20 mouse cellular contexts compared by ENCODE assay signal in genomic region chr13:110008539-110008938, GRCm38 (mm10).
DNase-seq lines count a peak whose midpoint lies in the region; ATAC-seq and TF ChIP-seq lines count a peak whose summit lies in the region.
"Had no signal": no experiment of that assay in that cellular context is flagged by ENCODE, and none has a peak within 500 bp of the region (broad histone marks: within the 10 kb centered on the region; RNA-seq: fewer than 3 reads in every experiment).

No protein-coding gene starts in this region.

- H3K27me3 ChIP-seq in neural tube, embryonic 13.5 days, result no peaks in the 10 kb centered on the region
- no peaks in the 10 kb centered on the region for H3K27me3 ChIP-seq in forebrain, postnatal 0 days (ENCODE audit: insufficient read depth, low read length)
- no peaks in the 10 kb centered on the region for H3K27me3 ChIP-seq in hindbrain, embryonic 16.5 days (replicated peaks; ENCODE audit: control insufficient read depth, insufficient read depth, low read length)
- H3K27me3 ChIP-seq in kidney, embryonic 15.5 days, result 0 out of 2 replicates have a peak, but pooled peaks cover 4% of the 10 kb centered on the region
- H3K27me3 ChIP-seq: midbrain, embryonic 12.5 days had no signal

- H3K4me1 ChIP-seq in neural tube, embryonic 13.5 days (replicated peaks), result peaks cover 12% of the 10 kb centered on the region
- H3K4me1 ChIP-seq in forebrain, postnatal 0 days (ENCODE audit: insufficient read depth), result no peaks in the 10 kb centered on the region; the same call in 1 of the 2 replicates
- peaks cover 10% of the 10 kb centered on the region; the same call in 1 of the 2 replicates for H3K4me1 ChIP-seq in hindbrain, embryonic 16.5 days (ENCODE audit: control insufficient read depth, insufficient read depth, low read depth, low read length)
- H3K4me1 ChIP-seq in olfactory bulb, adult 2 months (ENCODE audit: control insufficient read depth, insufficient read depth, low read length), result peaks cover 9% of the 10 kb centered on the region
- H3K4me1 ChIP-seq in kidney, embryonic 15.5 days, result 0 out of 2 replicates have a peak, but pooled peaks cover 5% of the 10 kb centered on the region
- H3K4me1 ChIP-seq: embryonic facial prominence, embryonic 12.5 days had no signal

- H3K4me3 ChIP-seq in neural tube, embryonic 13.5 days, result no peak overlapping the region
- no peak overlapping the region for H3K4me3 ChIP-seq in forebrain, postnatal 0 days (ENCODE audit: low read depth, low read length)
- no peak overlapping the region for H3K4me3 ChIP-seq in hindbrain, embryonic 16.5 days (ENCODE audit: low read length)
- H3K4me3 ChIP-seq in olfactory bulb, adult 2 months (ENCODE audit: insufficient read depth, low read depth, low read length), result no peak overlapping the region
- H3K4me3 ChIP-seq in kidney, embryonic 15.5 days (replicated peaks), result no peak overlapping the region
- H3K4me3 ChIP-seq: embryonic facial prominence, embryonic 12.5 days; midbrain, embryonic 12.5 days had no signal

- H3K27ac ChIP-seq in neural tube, embryonic 13.5 days (replicated peaks), result peak overlapping the region; percentile 35; the same call in 1 of the 2 replicates
- H3K27ac ChIP-seq in forebrain, postnatal 0 days (ENCODE audit: low read depth, low read length), result peak overlapping the region; percentile 58; the same call in 1 of the 2 replicates
- H3K27ac ChIP-seq in hindbrain, embryonic 16.5 days (ENCODE audit: low read depth, low read length), result peak overlapping the region; percentile 45
- H3K27ac ChIP-seq in olfactory bulb, adult 2 months (ENCODE audit: insufficient read depth, low read depth, low read length), result 0 out of 2 replicates have a peak overlapping the region, but pooled peaks have one; percentile 15
- no peak overlapping the region for H3K27ac ChIP-seq in kidney, embryonic 15.5 days
- H3K27ac ChIP-seq: embryonic facial prominence, embryonic 12.5 days; midbrain, embryonic 12.5 days had no signal

- no peak for TF ChIP-seq POLR2A in olfactory bulb, adult 2 months (IDR thresholded peaks at IDR 0.05; ENCODE audit: insufficient read depth, low read depth, low read length)

- no peaks in the 10 kb centered on the region for H3K36me3 ChIP-seq in neural tube, embryonic 13.5 days
- no peaks in the 10 kb centered on the region for H3K36me3 ChIP-seq in forebrain, postnatal 0 days (ENCODE audit: insufficient read depth)
- H3K36me3 ChIP-seq in hindbrain, embryonic 16.5 days (ENCODE audit: control insufficient read depth, insufficient read depth, low read length), result no peaks in the 10 kb centered on the region
- no peaks in the 10 kb centered on the region for H3K36me3 ChIP-seq in kidney, embryonic 15.5 days
- H3K36me3 ChIP-seq: embryonic facial prominence, embryonic 12.5 days; midbrain, embryonic 12.5 days had no signal

- H3K9ac ChIP-seq in neural tube, embryonic 13.5 days, result no peak overlapping the region
- H3K9ac ChIP-seq in forebrain, postnatal 0 days, result no peak overlapping the region
- H3K9ac ChIP-seq in hindbrain, embryonic 16.5 days (ENCODE audit: low read depth, low read length), result no peak overlapping the region
- H3K9ac ChIP-seq in kidney, embryonic 15.5 days, result no peak overlapping the region
- H3K9ac ChIP-seq: embryonic facial prominence, embryonic 12.5 days; midbrain, embryonic 12.5 days had no signal

- no peak for TF ChIP-seq CTCF in forebrain, postnatal 0 days (IDR thresholded peaks at IDR 0.05; ENCODE audit: low read depth)
- TF ChIP-seq CTCF in olfactory bulb, adult 2 months (IDR thresholded peaks at IDR 0.05; ENCODE audit: insufficient read depth, low read depth, low read length), result no peak

- H3K9me3 ChIP-seq in neural tube, embryonic 13.5 days, result no peaks in the 10 kb centered on the region
- no peaks in the 10 kb centered on the region for H3K9me3 ChIP-seq in forebrain, postnatal 0 days (ENCODE audit: low read length)
- H3K9me3 ChIP-seq in hindbrain, embryonic 16.5 days (ENCODE audit: control insufficient read depth, low read length), result no peaks in the 10 kb centered on the region
- H3K9me3 ChIP-seq in kidney, embryonic 15.5 days (replicated peaks), result no peaks in the 10 kb centered on the region
- H3K9me3 ChIP-seq: embryonic facial prominence, embryonic 12.5 days; midbrain, embryonic 12.5 days had no signal

- no peak for DNase-seq in neural tube, embryonic 10.5 days (ENCODE audit: extremely low spot score, low spot score)
- DNase-seq in forebrain, postnatal 0 days, result peak; percentile 74
- DNase-seq in adrenal gland, postnatal 36 days, result no peak
- DNase-seq: adrenal gland, postnatal 25 days; cerebellum, postnatal 14 days; gastrocnemius, postnatal 10 days; heart, postnatal 10 days; kidney, postnatal 14 days; layer of hippocampus, adult 9-11 months; liver; lung, adult 18-20 months; lung, postnatal 36 days; thymus, adult 2 months had no signal

- peak; percentile 55; the same call in 1 of the 2 replicates for ATAC-seq in neural tube, embryonic 13.5 days (ENCODE audit: low read depth)
- peak; percentile 91 for ATAC-seq in forebrain, postnatal 0 days
- ATAC-seq in hindbrain, embryonic 16.5 days, result peak; percentile 84
- ATAC-seq in kidney, embryonic 15.5 days (replicated peaks; ENCODE audit: low FRiP score), result no peak
- ATAC-seq: CD4-positive, CD25-positive, alpha-beta regulatory T cell, adult 4 months had no signal

- 28% methylated on average over 8 of the region's 8 CpGs for WGBS in neural tube, embryonic 13.5 days
- WGBS in forebrain, postnatal 0 days, result 21% methylated on average over 8 of the region's 8 CpGs
- WGBS in hindbrain, embryonic 16.5 days, result 16% methylated on average over 8 of the region's 8 CpGs
- 24% methylated on average over 8 of the region's 8 CpGs for WGBS in olfactory bulb, adult 2 months
- WGBS in kidney, embryonic 15.5 days, result 88% methylated on average over 8 of the region's 8 CpGs

- H3K4me2 ChIP-seq in neural tube, embryonic 13.5 days, result peak overlapping the region; percentile 13; the same call in 1 of the 2 replicates
- no peak overlapping the region for H3K4me2 ChIP-seq in forebrain, postnatal 0 days (ENCODE audit: low read depth)
- peak overlapping the region; percentile 21; the same call in 1 of the 2 replicates for H3K4me2 ChIP-seq in hindbrain, embryonic 16.5 days (ENCODE audit: low read length)
- no peak overlapping the region for H3K4me2 ChIP-seq in kidney, embryonic 15.5 days
- H3K4me2 ChIP-seq: embryonic facial prominence, embryonic 12.5 days; midbrain, embryonic 12.5 days had no signal

Comparison
In these comparisons a context has a peak if more than half of its experiments do, and no peak if none do; other contexts are left out.
1. H3K4me2 ChIP-seq: peak in neural tube, embryonic 13.5 days (single experiment) and hindbrain, embryonic 16.5 days (single experiment); none in forebrain, postnatal 0 days (single experiment) and kidney, embryonic 15.5 days (single experiment).